Mouse (Mus musculus) midbrain, postnatal 0 days (tissue): ENCODE data around the gene Cfap97. TPM values are rescaled to one million over a fixed set of nuclear protein-coding genes. Genes with fewer than 3 reads are reported as not detected.

Source experiments
- ATAC-seq: fragments of 200-750 bp; cut with Nextera tagmentation; 2 replicates; pipeline ENCODE4 v1.8.0; 2017; ENCODE audit warnings: moderate number of reproducible peaks, mild to moderate bottlenecking, moderate TSS enrichment, moderate library complexity; ENCODE audit not compliant: low FRiP score
- DNase-seq: peaks from one replicate; pipeline ENCODE4 v3.0.0-alpha.2; 2015; ENCODE audit warnings: low spot score
- H3K27ac ChIP-seq: fragments of 300-500 bp; sonication (generic); 2 replicates; pipeline ENCODE4 v1.5.1; 2014; ENCODE audit warnings: low read depth, mild to moderate bottlenecking, low read length, mixed read lengths
- H3K27me3 ChIP-seq: fragments of 300-500 bp; sonication (generic); 2 replicates; pipeline ENCODE4 v1.6.1; 2014; ENCODE audit warnings: low read length, control low read depth, mixed read lengths; ENCODE audit not compliant: insufficient read depth
- H3K36me3 ChIP-seq: fragments of 300-500 bp; sonication (generic); 2 replicates; pipeline ENCODE4 v1.6.1; 2014; ENCODE audit warnings: low read length, control low read depth, mixed read lengths; ENCODE audit not compliant: insufficient read depth
- H3K4me1 ChIP-seq: fragments of 300-500 bp; sonication (generic); 2 replicates; pipeline ENCODE4 v1.6.1; 2014; ENCODE audit warnings: mild to moderate bottlenecking, control low read depth, antibody characterized with exemption, low read length, mixed read lengths; ENCODE audit not compliant: insufficient read depth
- H3K4me2 ChIP-seq: fragments of 300-500 bp; sonication (generic); 2 replicates; pipeline ENCODE4 v1.6.1; 2014; ENCODE audit warnings: low read depth, mild to moderate bottlenecking, low read length, mixed read lengths; ENCODE audit not compliant: poor library complexity, severe bottlenecking
- H3K4me3 ChIP-seq: fragments of 300-500 bp; sonication (generic); 2 replicates; pipeline ENCODE4 v1.5.1; 2014; ENCODE audit warnings: low read depth, mild to moderate bottlenecking, low read length, moderate library complexity
- H3K9ac ChIP-seq: fragments of 300-500 bp; sonication (generic); replicated peaks from 2 replicates; pipeline ENCODE4 v1.6.1; 2014; ENCODE audit warnings: mild to moderate bottlenecking, low read length, moderate library complexity, mixed read lengths; ENCODE audit not compliant: poor library complexity, severe bottlenecking
- H3K9me3 ChIP-seq: fragments of 300-500 bp; sonication (generic); 2 replicates; pipeline ENCODE4 v1.6.1; 2016; ENCODE audit warnings: low read length, control low read depth
- CTCF ChIP-seq: IDR thresholded peaks from 2 replicates; pipeline ENCODE4 v1.5.1; 2016; ENCODE audit warnings: antibody characterized with exemption, mild to moderate bottlenecking
- WGBS: fragments of 180-500 bp; shearing (Covaris S2); extraction: QIAGEN DNeasy Blood & Tissue Kit; methylation state at CpG from one replicate; pipeline ENCODE4 v1.1.7; 2014; 5-methylcytosine and 5-hydroxymethylcytosine counted together
- polyA plus RNA-seq: library from polyadenylated mRNA; unstranded; fragments of >200 nt; fragmentation: Nextera tagmentation; extraction: Ambion mirVana; gene quantifications from 2 replicates; pipeline ENCODE4 v1.2.1, GENCODE M21; 2015
- total RNA-seq: library from RNA; depleted of rRNA; stranded (reverse); fragments of >200 nt; gene quantifications from 2 replicates; pipeline ENCODE4 v1.2.3, GENCODE M21; 2014

Cfap97 gene
- total and polyA plus RNA-seq, 2 experiments from 2014 or later = 17.7 to 32.1 TPM

DNA sequence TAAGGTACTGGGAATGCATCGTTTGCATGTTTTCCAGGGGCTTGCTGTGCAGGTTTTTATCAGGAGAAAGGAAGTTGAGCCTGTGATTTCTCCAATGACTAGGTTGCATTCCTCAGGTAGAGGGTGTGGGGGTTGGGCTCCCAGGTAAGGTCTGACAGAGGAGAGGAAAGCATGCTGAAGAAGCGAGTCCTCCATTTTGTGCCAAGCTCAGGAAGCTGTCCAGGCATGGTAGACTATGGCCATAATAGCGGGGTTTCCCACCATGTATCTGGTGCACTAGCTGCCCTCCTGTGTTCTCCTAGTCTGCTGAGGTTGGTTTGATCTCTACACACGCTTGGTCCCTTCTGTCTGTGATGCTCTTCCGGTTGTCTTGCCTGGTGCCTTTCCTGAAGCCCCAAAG, 46.1 kb downstream of the Cfap97 start:
- no peaks in the 10 kb centered on the region for H3K4me1 ChIP-seq
- H3K4me3 ChIP-seq = no peak overlapping the region
- H3K27me3 ChIP-seq = no peaks in the 10 kb centered on the region
- WGBS = 88% methylated on average over 5 of the region's 5 CpGs
- peaks cover 13% of the 10 kb centered on the region for H3K36me3 ChIP-seq
- no peaks in the 10 kb centered on the region for H3K9me3 ChIP-seq
- no peak overlapping the region for H3K9ac ChIP-seq
- DNase-seq (no peak), ATAC-seq (no peak)
- H3K27ac ChIP-seq = no peak overlapping the region
- H3K4me2 ChIP-seq = no peak overlapping the region
- TF ChIP-seq CTCF = no peak

DNA sequence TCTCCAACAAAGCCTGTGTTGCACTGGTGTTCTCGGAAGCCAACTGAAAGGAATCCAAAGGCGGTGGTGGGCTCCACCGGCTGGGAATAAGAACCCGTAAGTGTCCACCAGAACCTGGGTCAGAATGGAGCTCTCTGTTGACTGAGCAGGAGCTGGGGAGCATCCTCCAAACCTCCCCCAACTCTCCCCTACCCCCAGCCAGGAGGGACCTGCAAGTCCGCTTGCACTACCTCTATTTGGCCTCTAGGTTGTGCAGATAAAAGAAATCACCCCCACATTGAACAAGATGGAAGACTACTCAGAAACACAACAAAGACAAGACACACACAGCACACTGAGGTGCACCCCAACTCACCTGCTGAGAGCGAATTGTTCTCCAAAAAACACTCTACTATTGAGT, 50.8 kb downstream of the Cfap97 start:
- H3K9ac ChIP-seq = no peak overlapping the region
- DNase-seq (no peak), ATAC-seq (no peak)
- H3K4me1 ChIP-seq = no peaks in the 10 kb centered on the region
- H3K4me3 ChIP-seq = no peak overlapping the region
- 87% methylated on average over 6 of the region's 6 CpGs for WGBS
- no peaks in the 10 kb centered on the region for H3K27me3 ChIP-seq
- no peaks in the 10 kb centered on the region for H3K9me3 ChIP-seq
- TF ChIP-seq CTCF = peak; percentile 39
- H3K4me2 ChIP-seq = no peak overlapping the region
- peaks cover 38% of the 10 kb centered on the region for H3K36me3 ChIP-seq
- no peak overlapping the region for H3K27ac ChIP-seq

DNA sequence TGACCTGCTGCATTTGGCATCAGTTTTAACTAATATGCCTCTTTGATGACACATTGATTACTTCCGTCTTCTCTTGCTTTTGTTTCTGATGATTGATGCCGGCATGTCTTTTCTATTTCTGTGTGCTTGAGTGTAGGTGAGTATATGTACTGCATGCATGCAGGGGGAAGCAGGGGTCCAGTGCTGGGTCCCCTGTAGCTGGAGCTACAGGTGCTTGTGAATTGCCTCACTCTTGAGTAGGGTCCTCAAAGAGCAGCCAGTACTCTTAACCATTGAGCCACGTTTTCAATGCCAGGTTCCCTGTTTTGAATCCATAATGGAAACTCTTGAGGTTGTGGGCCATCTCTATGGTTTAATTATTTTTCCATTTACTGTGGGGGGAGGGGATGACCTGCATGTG, 52.7 kb downstream of the Cfap97 start:
- TF ChIP-seq CTCF = no peak
- 93% methylated on average over 3 of the region's 3 CpGs for WGBS
- Histone ChIP-seq H3K4me2 (no peak overlapping the region), H3K4me1 (peaks cover 10% of the 10 kb centered on the region), H3K9ac (no peak overlapping the region), H3K27me3 (no peaks in the 10 kb centered on the region), H3K27ac (no peak overlapping the region), H3K36me3 (peaks cover 47% of the 10 kb centered on the region), H3K9me3 (no peaks in the 10 kb centered on the region), H3K4me3 (no peak overlapping the region)
- no peak for ATAC-seq
- DNase-seq = no peak

DNA sequence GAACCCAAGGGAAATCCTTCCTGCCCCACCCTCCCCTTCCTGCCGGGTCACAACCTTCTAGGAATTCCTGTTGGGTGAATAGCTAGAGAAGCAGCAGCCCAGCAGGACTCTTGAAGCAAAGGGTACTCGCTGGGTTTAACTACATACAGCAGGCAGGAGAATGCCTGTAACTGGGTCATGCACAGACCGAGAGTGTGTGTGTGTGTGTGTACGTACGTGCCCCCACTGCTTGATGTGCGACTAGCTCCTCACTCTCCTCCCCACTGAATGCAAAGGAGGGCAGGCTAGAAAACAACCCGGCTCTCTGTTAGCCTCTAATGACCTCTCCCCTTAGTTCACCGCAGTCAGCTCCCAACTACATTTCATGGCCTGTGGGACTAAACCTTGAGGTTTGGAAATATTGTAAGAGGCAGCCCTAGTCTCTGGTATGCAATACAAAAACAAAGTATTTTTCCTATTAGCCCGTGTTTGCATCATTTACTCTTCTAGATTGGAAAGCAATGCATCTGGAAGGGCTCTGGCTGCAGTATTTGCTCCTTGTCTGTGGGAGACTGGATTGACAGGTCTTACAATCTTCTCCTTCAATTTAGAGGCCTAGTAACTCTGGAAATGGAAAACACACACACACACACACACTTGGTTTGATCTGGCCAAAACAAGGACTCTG, 53.5 kb downstream of the Cfap97 start:
- no peak overlapping the region for H3K4me2 ChIP-seq
- H3K9ac ChIP-seq = no peak overlapping the region
- H3K27ac ChIP-seq = no peak overlapping the region
- no peak for TF ChIP-seq CTCF
- WGBS = 82% methylated on average over 9 of the region's 9 CpGs
- H3K4me1 ChIP-seq = peaks cover 17% of the 10 kb centered on the region
- peaks cover 47% of the 10 kb centered on the region for H3K36me3 ChIP-seq
- ATAC-seq = no peak
- H3K9me3 ChIP-seq = no peaks in the 10 kb centered on the region
- DNase-seq = no peak
- H3K27me3 ChIP-seq = no peaks in the 10 kb centered on the region
- H3K4me3 ChIP-seq = no peak overlapping the region

DNA sequence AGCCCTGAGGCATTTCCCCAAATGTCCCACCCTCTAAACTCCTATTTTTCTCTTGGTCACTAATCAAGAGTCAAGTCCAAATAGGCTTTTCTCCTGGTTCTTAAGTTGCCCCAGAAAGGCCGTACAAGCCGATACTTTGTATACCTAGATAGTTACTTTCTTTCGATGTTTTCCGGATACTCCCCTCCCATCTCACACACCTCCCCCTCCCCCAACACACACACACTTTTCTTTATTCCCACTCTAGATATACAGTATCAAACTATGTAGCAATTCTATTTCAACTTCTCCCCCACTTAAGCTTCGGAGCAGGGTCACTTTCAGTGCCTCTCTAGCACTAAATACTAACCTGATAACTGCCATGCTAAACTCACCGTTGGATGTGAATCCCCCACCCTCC, 54.5 kb downstream of the Cfap97 start:
- no peak overlapping the region for H3K9ac ChIP-seq
- TF ChIP-seq CTCF = no peak
- no peak overlapping the region for H3K4me2 ChIP-seq
- H3K36me3 ChIP-seq = peaks cover 47% of the 10 kb centered on the region
- H3K27me3 ChIP-seq = no peaks in the 10 kb centered on the region
- WGBS = 91% methylated on average over 6 of the region's 6 CpGs
- no peak overlapping the region for H3K27ac ChIP-seq
- H3K4me3 ChIP-seq = no peak overlapping the region
- H3K4me1 ChIP-seq = peaks cover 17% of the 10 kb centered on the region
- ATAC-seq (no peak), DNase-seq (no peak)
- no peaks in the 10 kb centered on the region for H3K9me3 ChIP-seq

DNA sequence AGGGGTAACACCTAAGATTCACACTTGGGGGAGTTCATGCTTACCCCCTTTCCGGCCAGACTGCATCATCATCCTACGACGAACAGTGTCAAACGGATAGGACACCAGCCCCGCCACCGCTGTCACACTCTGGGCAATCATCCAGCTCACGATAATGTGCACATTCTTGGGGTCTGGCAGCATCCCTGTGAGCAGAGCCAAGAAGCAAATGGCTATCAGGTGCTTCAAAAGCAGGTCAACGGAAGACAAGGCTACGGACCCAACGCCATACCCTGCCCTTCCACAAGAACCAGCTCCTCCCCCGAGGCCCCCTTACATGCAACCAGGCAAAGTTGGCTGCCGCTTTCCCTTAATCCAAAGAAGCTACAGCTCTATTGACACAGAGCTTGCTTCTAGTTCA, 56.8 kb downstream of the Cfap97 start:
- Histone ChIP-seq H3K4me1 (peaks cover 17% of the 10 kb centered on the region), H3K4me3 (peak overlapping the region; percentile 78), H3K9me3 (no peaks in the 10 kb centered on the region), H3K9ac (peak overlapping the region; percentile 96; the same call in 1 of the 2 replicates), H3K36me3 (peaks cover 36% of the 10 kb centered on the region), H3K27me3 (no peaks in the 10 kb centered on the region), H3K27ac (no peak overlapping the region), H3K4me2 (peak overlapping the region; percentile 76)
- ATAC-seq (no peak), DNase-seq (peak; percentile 65)
- no peak for TF ChIP-seq CTCF
- 64% methylated on average over 12 of the region's 12 CpGs for WGBS
